Mouse (Mus musculus) A20 (cell line): Measurements from ENCODE around the gene Adamtsl3.
A peak's percentile ranks its signal among the peaks of the same experiment; 100 is the strongest.

Experiments
- DNase-seq: peaks from one replicate; pipeline ENCODE4 v3.0.0-alpha.2; 2011; ENCODE audit warnings: low read depth, low spot score

The Adamtsl3 gene

GRCm38 (mm10) chr7:82335211-82336121 lies at the start of gene Adamtsl3:
Gene Adamtsl3, plus strand, starts transcription at chr7:82335694.
- no peak for DNase-seq

DNA sequence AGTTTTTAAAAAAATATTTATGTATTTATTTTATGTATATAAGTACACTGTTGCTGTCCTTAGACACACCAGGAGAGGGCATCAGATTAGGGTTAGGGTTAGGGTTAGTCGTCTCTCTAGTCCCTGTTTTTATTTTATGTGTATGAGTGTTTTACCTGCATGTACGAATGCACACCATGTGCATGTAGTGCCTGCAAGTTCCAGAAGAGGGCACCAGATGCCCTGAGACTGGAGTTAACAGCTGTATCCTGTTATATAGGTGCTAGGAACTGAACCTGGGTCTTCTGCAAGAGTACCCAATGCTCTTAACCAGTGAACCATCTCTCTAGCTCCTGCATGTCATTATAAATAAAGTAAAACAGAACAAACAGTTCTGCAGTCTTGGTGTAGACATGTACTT lies 48.3 kb upstream of the Adamtsl3 start:
- peak; percentile 19 for DNase-seq

DNA sequence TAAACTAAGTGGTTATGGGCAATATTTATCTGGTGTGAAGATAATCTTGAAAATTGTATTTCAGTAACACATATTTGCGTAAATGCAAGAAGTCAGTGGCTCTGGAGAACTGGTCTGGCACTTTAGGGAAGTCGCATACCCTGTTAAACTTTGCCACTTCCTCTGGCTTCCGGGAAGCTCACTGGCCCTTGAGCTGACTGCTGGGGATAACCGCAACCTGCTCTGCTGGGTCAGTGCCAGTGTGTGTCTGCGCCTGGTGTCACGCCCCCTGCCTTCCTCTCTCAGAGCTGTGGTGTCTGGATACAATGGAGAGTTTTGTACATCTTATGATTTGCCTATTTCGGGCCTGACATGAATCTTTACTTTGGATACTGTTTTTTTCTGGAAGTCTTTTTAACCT lies 42.1 kb upstream of the Adamtsl3 start:
- no peak for DNase-seq

GRCm38 (mm10) chr7:82294083-82294482 lies 41.4 kb upstream of the Adamtsl3 start:
- DNase-seq = no peak

DNA sequence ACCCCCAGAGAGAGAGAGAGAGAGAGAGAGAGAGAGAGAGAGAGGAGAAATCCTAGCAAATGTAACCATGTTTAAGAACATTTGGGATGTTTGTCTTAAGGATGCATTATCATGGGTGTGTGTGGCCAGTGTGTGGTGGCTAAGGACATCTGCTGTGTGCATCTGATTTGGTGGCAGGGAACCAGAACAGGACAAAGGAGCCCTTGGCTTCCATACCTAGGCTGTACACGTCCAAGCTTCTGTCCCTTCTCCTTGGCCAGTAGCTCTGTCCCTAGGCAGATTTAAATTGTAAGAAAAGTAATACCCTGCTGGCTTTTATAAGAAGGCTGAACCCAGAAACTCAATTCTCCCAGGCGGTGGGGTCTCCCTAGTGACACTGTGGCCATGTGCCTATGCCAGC lies 40.9 kb upstream of the Adamtsl3 start:
- DNase-seq = no peak

DNA sequence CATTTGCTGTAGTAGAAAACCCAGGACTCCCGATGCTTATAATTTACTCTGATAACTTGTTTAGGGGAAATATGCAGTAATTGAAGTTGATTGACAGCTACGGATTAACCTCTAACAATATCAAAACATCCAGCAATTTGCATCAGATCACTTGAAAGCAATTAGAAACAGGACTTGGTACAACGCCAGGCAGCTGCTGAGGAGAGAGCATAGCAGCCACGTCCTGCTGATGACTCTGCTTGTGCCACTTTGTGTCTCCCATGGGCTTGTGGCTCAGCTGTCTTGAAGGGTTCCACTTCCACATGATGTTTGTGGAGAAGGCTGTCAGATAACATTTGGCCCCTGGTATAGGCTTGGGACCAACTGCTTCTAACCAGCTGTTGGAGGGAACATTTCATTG lies 27.1 kb upstream of the Adamtsl3 start:
- no peak for DNase-seq

- DNase-seq = no peak
Observed at GRCm38 (mm10) chr7:82318515-82318914, 17.0 kb upstream of the Adamtsl3 start.

GRCm38 (mm10) chr7:82326616-82327015 lies 8.9 kb upstream of the Adamtsl3 start:
- DNase-seq = no peak

DNA sequence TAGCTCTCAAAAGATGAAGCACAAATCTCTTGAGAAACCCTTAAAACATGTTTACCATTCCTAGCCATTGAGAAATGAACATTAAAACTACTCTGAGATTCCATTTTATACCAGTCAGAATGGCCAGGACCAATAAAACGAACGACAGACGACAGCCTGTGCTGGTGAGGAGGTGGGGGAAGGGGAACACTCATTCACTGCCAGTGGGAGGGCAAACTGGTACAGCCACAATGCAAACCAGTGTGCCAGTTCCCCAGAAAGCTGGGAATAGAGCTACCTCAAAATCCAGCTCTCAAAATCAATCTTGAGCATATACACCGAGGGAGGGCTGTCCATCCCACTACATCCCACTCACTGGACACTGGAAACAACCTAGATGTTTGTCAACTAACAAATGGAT lies 8.3 kb upstream of the Adamtsl3 start:
- no peak for DNase-seq

DNA sequence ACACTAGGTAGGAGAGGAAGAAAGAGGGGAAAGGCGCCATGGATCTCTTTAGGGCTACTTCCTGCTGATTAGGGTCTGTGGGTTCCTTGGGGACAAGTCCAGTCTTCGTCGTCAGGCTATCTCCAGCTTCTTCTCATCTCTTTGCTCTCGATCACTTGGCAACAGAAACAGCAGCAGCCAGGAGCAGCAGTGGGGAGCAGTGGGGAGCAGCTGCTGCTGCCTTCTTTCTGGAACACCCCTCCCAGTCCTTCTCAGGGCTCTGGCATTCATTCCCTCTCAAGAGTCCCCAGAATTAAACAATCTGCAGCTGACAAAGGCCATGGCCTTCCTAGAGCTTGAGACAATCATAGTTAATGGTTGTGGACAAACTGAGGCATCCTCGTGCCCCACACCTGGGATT lies 7.6 kb upstream of the Adamtsl3 start:
- DNase-seq = no peak

DNA sequence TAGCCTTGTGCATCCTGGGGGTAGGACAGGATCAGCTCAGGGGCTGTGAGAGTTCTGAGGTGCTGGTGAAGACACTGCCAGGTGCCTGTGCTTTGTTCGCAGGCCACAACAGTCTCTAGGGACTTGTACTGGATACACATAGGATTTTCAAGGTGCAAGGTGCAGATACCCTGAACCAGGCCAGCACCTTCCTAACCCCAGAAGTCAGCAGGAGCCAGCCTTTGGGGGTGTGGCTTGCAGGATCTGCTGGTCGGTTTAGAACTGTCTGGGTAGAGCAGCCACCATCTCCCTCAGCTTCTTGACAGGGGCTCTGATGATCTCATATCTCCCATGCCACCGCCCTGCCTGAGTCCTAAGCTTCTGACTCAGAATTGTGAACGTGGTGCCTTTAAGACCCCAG lies 5.7 kb upstream of the Adamtsl3 start:
- DNase-seq = no peak

DNA sequence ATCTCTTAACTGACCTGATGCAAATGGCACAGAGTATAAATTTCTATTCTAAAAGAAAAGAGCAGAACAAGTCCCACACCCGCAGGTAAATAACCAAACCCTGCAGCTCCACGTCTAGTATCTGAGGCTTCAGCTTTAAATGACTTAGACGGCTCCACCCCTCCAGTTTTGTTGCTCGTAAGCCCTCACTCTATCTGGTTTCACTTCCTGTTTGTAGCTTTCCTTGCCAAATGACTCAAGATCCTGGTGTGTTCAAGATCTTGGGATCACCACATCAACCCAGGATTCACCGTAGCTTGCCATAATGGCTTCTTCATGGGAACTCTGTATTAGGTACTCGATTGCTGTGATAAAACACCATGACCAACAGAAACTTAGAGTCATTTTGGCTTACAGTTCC lies 4.6 kb upstream of the Adamtsl3 start:
- DNase-seq = peak; percentile 36

GRCm38 (mm10) chr7:82334000-82334399 lies 1.5 kb upstream of the Adamtsl3 start:
- DNase-seq = no peak

- no peak for DNase-seq
Observed at GRCm38 (mm10) chr7:82336132-82336531, 638 bp downstream of the Adamtsl3 start.

- DNase-seq = no peak
Observed at GRCm38 (mm10) chr7:82338121-82338520, 2.6 kb downstream of the Adamtsl3 start.

- no peak for DNase-seq
Observed at GRCm38 (mm10) chr7:82338532-82338931, 3.0 kb downstream of the Adamtsl3 start.

- peak; percentile 50 for DNase-seq
Observed at GRCm38 (mm10) chr7:82339214-82339613, 3.7 kb downstream of the Adamtsl3 start.

DNA sequence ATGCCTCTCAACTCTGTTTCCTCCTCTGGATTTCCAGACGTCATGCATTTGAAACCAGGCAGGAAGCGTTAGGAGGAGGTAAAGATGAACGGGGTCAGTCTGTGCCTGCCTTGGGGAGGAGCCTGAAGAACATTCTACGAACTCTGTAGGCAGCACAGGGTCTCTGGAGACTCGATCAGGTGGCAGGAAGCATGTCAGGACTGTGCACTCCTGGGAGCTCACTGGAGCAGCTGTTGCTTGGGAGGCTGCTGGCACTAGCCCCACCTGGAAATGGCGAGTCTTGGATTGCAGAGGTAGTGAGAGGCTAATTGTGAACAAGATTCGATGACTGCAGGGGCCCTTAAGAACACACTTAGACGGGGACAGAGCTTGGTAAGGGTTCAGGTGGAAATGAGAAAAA lies 6.0 kb downstream of the Adamtsl3 start:
- DNase-seq = no peak

DNA sequence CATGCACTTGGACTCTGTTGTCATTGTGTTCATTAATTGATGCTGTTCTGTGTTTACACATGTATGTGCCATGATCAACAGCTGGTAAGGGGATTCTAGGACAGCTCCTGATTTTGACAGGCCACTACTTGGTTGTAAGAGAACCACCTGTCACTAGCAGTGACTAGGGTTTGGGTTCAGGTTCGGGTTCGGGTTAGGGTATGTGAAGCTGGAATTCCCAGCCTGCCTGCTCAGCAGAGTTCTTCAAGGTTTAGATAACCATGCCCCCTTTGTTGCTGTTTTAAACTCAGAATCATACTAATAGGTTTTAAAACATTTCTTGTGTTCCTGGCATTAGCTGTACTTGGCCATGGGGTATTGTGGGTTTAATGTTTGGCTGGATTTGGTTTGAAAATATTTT lies 11.2 kb downstream of the Adamtsl3 start:
- DNase-seq = no peak

DNA sequence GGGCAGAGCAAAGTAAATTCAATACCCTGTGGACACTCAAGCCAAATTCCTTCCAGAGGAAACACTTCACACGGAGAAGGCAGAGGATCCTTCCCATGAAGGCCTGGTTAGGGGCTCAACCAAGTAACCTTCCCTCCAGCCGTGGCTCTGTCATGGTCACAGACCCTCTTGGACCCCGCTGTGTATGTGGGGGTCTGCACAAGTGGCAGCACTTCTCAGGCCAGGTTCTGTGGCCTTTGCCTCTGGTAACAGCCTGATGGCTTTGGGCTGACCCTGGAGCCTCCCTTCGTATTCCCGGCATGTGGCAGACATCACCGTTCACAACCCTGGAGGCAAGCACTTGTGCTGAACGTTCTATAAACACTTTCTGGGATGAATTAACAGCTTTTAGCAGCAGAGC lies 14.3 kb downstream of the Adamtsl3 start:
- no peak for DNase-seq

- DNase-seq = no peak
Observed at GRCm38 (mm10) chr7:82350421-82350820, 14.9 kb downstream of the Adamtsl3 start.

DNA sequence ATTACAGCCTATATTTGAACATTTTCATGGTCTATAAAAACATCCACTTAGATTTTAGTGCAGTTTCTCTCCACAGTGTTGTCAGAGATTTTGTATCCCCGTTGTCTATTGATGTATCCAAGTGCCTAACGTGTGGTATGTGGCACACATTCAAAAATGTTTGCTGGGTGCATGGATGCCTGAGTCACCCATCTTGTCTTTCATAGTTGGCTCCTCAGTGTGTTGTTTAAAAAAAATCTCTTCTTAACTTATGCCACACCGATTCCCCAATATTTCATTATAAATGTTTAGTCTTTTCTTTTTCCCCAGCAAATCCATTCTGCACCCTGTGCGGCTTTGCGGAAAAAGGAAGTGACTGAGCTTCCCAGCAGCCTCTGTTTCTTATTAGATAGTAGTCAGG lies 23.7 kb downstream of the Adamtsl3 start:
- no peak for DNase-seq

DNA sequence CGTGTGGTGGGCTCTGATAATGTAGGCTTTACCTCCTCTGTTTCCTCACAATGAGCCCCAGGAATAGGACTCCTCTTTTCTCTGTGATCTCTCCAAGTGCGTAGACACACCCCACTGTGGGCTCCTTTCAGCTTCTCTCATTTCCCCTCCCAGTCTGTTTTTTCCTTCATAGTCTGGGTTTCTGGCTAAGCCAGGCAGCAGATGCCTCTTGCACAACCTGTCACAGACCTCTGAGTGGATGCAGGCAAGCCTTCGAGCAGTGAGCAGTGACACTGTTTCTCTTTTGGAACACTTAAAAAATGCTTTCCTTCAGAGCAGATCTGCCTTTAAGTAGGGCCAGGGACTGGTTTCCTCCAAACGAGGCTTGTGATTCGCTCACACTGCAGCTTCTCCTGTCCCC lies 24.2 kb downstream of the Adamtsl3 start:
- DNase-seq = no peak

DNA sequence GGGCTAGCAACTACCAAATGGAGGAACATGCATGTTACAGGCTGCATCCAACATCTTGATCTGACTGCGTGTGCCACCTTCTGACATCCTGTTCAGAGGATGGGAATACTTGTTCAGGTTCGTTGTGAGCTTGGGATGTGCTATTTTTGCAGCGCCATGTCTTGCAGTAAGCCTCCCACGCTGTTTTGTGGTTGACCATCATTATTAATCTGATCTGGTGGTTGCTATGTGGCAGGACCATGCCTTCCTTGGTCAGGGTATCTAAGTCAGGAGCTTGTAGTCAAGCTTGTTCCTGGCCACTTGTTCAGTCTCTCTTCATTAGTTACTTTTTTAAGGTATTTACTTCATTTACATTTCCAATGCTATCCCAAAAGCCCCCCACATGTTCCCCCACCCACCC lies 24.7 kb downstream of the Adamtsl3 start:
- DNase-seq = no peak
